Mouse (Mus musculus): ENCODE measurements at regions not wholly inside any gene's neighbourhood (a gene's known extent, or its start where the extent isn't known, plus 50 kb on each side); places are given as distances from the start of the nearest gene placed in this dataset.

GRCm38 (mm10) chr19:14940207-14940952 lies 342.5 kb upstream of the Tle4 start:
- TF ChIP-seq CTCF (IDR thresholded peaks at IDR 0.05; ENCODE audit: extremely low read depth, insufficient read length, insufficient replicate concordance, low read depth, low read length) (no peak), POLR2A (IDR thresholded peaks at IDR 0.05; ENCODE audit: low read depth, low read length) (no peak)
- H3K27ac ChIP-seq (ENCODE audit: insufficient read depth, low read depth, low read length) = no peak overlapping the region
- no peaks in the 10 kb centered on the region for H3K27me3 ChIP-seq (ENCODE audit: control insufficient read depth, insufficient read depth, low read length)
- no peaks in the 10 kb centered on the region for H3K36me3 ChIP-seq (ENCODE audit: control insufficient read depth, insufficient read depth, low read length)
- WGBS = 73% methylated on average over 9 of the region's 9 CpGs
- no peak overlapping the region for H3K4me3 ChIP-seq (ENCODE audit: low read depth, low read length)
- H3K4me1 ChIP-seq (ENCODE audit: control insufficient read depth, insufficient read depth, insufficient read length, low read length) = no peaks in the 10 kb centered on the region

DNA sequence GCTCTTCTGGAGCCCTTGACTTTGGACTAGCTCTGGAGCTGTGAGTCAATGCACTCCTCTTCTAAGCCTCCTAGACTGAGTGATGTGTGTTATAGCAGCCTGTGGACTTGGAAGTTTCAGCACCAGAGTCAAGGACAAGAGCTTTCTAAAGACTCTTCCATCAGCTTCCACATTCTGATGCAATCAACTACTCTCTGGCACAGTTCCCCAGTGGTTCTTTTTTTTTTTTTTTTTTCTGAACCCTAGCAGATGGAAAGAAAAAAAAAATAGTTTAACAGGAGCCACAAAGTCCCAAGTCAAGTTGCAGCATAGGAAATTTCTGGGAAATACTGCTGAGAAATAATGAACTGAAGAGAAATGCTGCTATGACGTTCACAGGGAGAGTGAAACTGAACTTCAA lies 324.4 kb upstream of the Tle4 start:
- Histone ChIP-seq H3K27me3 (ENCODE audit: control insufficient read depth, insufficient read depth, low read length) (no peaks in the 10 kb centered on the region), H3K27ac (ENCODE audit: insufficient read depth, low read depth, low read length) (no peak overlapping the region), H3K4me3 (ENCODE audit: low read depth, low read length) (no peak overlapping the region), H3K4me1 (ENCODE audit: control insufficient read depth, insufficient read depth, insufficient read length, low read length) (no peaks in the 10 kb centered on the region), H3K36me3 (ENCODE audit: control insufficient read depth, insufficient read depth, low read length) (no peaks in the 10 kb centered on the region)
- WGBS = 50% methylated on average over 1 of the region's 1 CpGs
- TF ChIP-seq POLR2A (IDR thresholded peaks at IDR 0.05; ENCODE audit: low read depth, low read length) = no peak
- no peak for TF ChIP-seq CTCF (IDR thresholded peaks at IDR 0.05; ENCODE audit: extremely low read depth, insufficient read length, insufficient replicate concordance, low read depth, low read length)

DNA sequence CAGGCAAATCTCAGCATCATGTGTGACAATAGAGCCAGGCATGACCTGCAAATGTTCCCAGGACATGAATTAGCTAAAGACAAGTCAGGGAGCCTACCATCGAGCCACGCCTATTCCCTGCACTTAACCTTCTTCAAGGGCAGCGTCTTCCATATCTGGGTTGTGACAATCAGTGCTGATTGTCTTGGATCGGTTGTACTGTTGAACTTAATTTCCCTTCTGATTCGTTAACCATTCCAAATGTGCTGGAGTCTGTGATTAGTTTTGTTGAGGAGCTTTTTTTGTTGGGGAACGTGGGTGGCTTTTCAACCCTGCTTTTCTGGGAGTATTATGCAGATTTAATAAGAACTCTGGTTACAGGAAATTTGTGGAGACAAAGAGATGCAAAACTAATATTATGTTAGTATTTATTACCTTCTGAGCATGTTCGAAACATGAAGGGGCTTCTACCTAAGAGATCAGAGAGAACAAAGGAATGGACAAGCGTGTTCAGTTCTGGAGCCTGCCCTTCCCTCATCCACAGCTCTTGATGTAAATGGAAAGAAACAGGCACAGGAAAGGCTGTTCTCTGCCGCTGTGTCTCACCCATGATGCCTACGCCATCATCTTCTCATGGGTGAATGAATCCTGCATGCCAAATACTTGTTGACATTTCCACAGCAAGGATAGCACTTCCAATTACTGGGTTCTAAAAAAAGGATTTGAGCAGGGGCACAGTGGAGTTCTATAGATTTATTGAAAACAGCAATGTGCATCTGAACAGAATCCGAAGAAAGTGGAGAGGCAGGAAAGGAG lies 313.4 kb upstream of the Tle4 start:
- Histone ChIP-seq H3K27me3 (ENCODE audit: control insufficient read depth, insufficient read depth, low read length) (no peaks in the 10 kb centered on the region), H3K36me3 (ENCODE audit: control insufficient read depth, insufficient read depth, low read length) (no peaks in the 10 kb centered on the region), H3K4me3 (ENCODE audit: low read depth, low read length) (no peak overlapping the region), H3K4me1 (ENCODE audit: control insufficient read depth, insufficient read depth, insufficient read length, low read length) (no peaks in the 10 kb centered on the region), H3K27ac (ENCODE audit: insufficient read depth, low read depth, low read length) (no peak overlapping the region)
- no peak for TF ChIP-seq POLR2A (IDR thresholded peaks at IDR 0.05; ENCODE audit: low read depth, low read length)
- no peak for TF ChIP-seq CTCF (IDR thresholded peaks at IDR 0.05; ENCODE audit: extremely low read depth, insufficient read length, insufficient replicate concordance, low read depth, low read length)
- WGBS = 76% methylated on average over 11 of the region's 11 CpGs

GRCm38 (mm10) chr19:14894875-14895274 lies 297.0 kb upstream of the Tle4 start:
- H3K27me3 ChIP-seq (ENCODE audit: control insufficient read depth, insufficient read depth, low read length) = 0 out of 2 replicates have a peak, but pooled peaks cover 6% of the 10 kb centered on the region
- no peaks in the 10 kb centered on the region for H3K36me3 ChIP-seq (ENCODE audit: control insufficient read depth, insufficient read depth, low read length)
- TF ChIP-seq POLR2A (IDR thresholded peaks at IDR 0.05; ENCODE audit: low read depth, low read length) (no peak), CTCF (IDR thresholded peaks at IDR 0.05; ENCODE audit: extremely low read depth, insufficient read length, insufficient replicate concordance, low read depth, low read length) (no peak)
- no peaks in the 10 kb centered on the region for H3K4me1 ChIP-seq (ENCODE audit: control insufficient read depth, insufficient read depth, insufficient read length, low read length)
- no peak overlapping the region for H3K4me3 ChIP-seq (ENCODE audit: low read depth, low read length)
- no peak overlapping the region for H3K27ac ChIP-seq (ENCODE audit: insufficient read depth, low read depth, low read length)
- 68% methylated on average over 2 of the region's 2 CpGs for WGBS

DNA sequence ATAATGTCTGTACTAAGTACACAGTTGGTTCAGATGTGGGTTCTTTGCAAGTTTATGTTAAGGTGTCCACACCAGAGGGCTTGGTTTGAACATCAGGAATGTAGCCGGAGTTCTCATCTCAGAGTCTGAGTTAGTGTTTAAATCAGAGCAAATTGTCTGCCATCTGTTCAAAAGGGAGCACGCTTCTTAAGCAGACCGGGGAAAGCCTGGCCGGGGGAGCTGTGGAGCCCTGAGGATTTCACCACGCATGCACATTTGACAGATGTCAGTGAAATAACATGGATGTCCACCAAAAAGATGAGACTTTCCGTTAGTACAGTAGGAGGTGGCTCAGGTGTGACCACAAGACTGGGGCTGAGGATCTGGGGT lies 294.5 kb upstream of the Tle4 start:
- TF ChIP-seq POLR2A (IDR thresholded peaks at IDR 0.05; ENCODE audit: low read depth, low read length) (no peak), CTCF (IDR thresholded peaks at IDR 0.05; ENCODE audit: extremely low read depth, insufficient read length, insufficient replicate concordance, low read depth, low read length) (no peak)
- WGBS = 81% methylated on average over 6 of the region's 6 CpGs
- Histone ChIP-seq H3K36me3 (ENCODE audit: control insufficient read depth, insufficient read depth, low read length) (no peaks in the 10 kb centered on the region), H3K4me1 (ENCODE audit: control insufficient read depth, insufficient read depth, insufficient read length, low read length) (no peaks in the 10 kb centered on the region), H3K27me3 (ENCODE audit: control insufficient read depth, insufficient read depth, low read length) (0 out of 2 replicates have a peak, but pooled peaks cover 6% of the 10 kb centered on the region), H3K4me3 (ENCODE audit: low read depth, low read length) (no peak overlapping the region), H3K27ac (ENCODE audit: insufficient read depth, low read depth, low read length) (no peak overlapping the region)

DNA sequence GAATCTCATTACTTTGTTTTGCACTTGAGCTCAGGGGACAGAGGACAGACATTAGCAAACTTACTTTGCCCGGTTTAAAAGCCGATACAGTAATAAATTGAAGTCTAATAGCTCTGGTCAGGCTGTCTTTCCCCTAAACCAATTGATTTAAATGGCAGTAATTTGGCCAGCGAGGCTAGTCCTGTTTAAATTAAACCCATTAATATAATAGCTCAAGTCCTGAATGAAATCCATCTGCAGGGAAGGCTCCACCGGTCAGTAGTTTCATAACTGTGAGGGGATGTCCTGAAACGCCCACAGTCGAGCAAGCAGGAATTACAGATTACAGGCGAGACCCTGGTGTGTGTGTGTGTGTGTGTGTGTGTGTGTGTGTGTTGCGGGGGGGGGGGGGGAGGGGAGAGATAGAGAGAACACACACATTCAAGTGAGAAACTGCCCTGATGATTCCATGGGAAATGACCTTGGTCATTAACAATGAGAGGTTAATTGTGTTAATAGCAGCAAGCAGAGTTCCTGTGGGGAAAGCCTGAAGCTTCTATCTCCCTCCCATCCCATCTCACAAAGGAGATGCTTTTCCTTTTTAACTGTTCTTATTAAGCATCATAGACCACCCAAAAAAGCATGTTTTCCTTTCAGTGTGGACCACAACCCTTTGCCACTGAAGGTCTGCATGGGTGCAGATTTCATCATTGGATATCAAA lies 294.0 kb upstream of the Tle4 start:
- 0 out of 2 replicates have a peak, but pooled peaks cover 6% of the 10 kb centered on the region for H3K27me3 ChIP-seq (ENCODE audit: control insufficient read depth, insufficient read depth, low read length)

DNA sequence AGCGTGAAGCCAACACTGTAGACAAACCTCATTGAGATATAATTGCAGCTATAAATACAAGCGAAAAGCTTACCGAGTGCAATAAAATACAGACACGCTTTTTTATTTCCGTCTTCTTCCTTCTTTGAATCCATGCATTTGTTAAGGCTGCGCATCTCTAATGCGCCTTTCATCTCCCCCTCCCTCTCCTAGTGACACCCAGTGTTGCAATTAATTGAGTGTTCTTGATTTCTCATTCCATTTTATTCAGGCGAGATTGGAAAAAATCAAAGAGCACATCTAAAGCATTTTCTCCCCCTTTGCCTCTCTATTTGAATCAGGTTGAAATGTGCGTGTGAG lies 293.2 kb upstream of the Tle4 start:
- no peak for TF ChIP-seq CTCF (IDR thresholded peaks at IDR 0.05; ENCODE audit: extremely low read depth, insufficient read length, insufficient replicate concordance, low read depth, low read length)
- no peak for TF ChIP-seq POLR2A (IDR thresholded peaks at IDR 0.05; ENCODE audit: low read depth, low read length)
- Histone ChIP-seq H3K36me3 (ENCODE audit: control insufficient read depth, insufficient read depth, low read length) (no peaks in the 10 kb centered on the region), H3K4me1 (ENCODE audit: control insufficient read depth, insufficient read depth, insufficient read length, low read length) (no peaks in the 10 kb centered on the region), H3K27me3 (ENCODE audit: control insufficient read depth, insufficient read depth, low read length) (0 out of 2 replicates have a peak, but pooled peaks cover 6% of the 10 kb centered on the region), H3K27ac (ENCODE audit: insufficient read depth, low read depth, low read length) (no peak overlapping the region), H3K4me3 (ENCODE audit: low read depth, low read length) (no peak overlapping the region)
- 4% methylated on average over 9 of the region's 9 CpGs for WGBS

More for the DNA sequence above, 294.0 kb upstream of the Tle4 start:
- TF ChIP-seq CTCF (IDR thresholded peaks at IDR 0.05; ENCODE audit: extremely low read depth, insufficient read length, insufficient replicate concordance, low read depth, low read length) (no peak), POLR2A (IDR thresholded peaks at IDR 0.05; ENCODE audit: low read depth, low read length) (no peak)
- Histone ChIP-seq H3K27ac (ENCODE audit: insufficient read depth, low read depth, low read length) (no peak overlapping the region), H3K4me3 (ENCODE audit: low read depth, low read length) (no peak overlapping the region), H3K36me3 (ENCODE audit: control insufficient read depth, insufficient read depth, low read length) (no peaks in the 10 kb centered on the region), H3K4me1 (ENCODE audit: control insufficient read depth, insufficient read depth, insufficient read length, low read length) (no peaks in the 10 kb centered on the region)
- 47% methylated on average over 8 of the region's 8 CpGs for WGBS
